ENCODE assay signal across 22 mouse cellular contexts in genomic region chr3:63440426-63441125, GRCm38 (mm10). TPM values are rescaled to one million over a fixed set of nuclear protein-coding genes. Genes with fewer than 3 reads are reported as not detected.
DNase-seq lines count a peak whose midpoint lies in the region; ATAC-seq and TF ChIP-seq lines count a peak whose summit lies in the region.
"Had no signal": no experiment of that assay in that cellular context is flagged by ENCODE, and none has a peak within 500 bp of the region (broad histone marks: within the 10 kb centered on the region; RNA-seq: fewer than 3 reads in every experiment).

No protein-coding gene starts in this region.

- no peak for TF ChIP-seq CTCF in intestine, postnatal 0 days (IDR thresholded peaks at IDR 0.05; ENCODE audit: low read depth)

- no peaks in the 10 kb centered on the region for H3K9me3 ChIP-seq in heart, embryonic 11.5 days (replicated peaks; ENCODE audit: control insufficient read depth, low read length)
- no peaks in the 10 kb centered on the region for H3K9me3 ChIP-seq in intestine, postnatal 0 days (ENCODE audit: control insufficient read depth)
- H3K9me3 ChIP-seq: hindbrain, embryonic 12.5 days; intestine, embryonic 15.5 days; limb, embryonic 10.5 days; liver, embryonic 13.5 days; megakaryocyte, embryonic 14.5 days had no signal

- no peaks in the 10 kb centered on the region for H3K36me3 ChIP-seq in heart, embryonic 11.5 days (ENCODE audit: control insufficient read depth, insufficient read depth, low read length)
- H3K36me3 ChIP-seq in intestine, postnatal 0 days (ENCODE audit: control insufficient read depth, insufficient read depth) = no peaks in the 10 kb centered on the region
- H3K36me3 ChIP-seq: forebrain, embryonic 12.5 days; hindbrain, embryonic 12.5 days; intestine, embryonic 15.5 days; limb, embryonic 10.5 days; liver, embryonic 13.5 days had no signal

- no peak overlapping the region for H3K4me3 ChIP-seq in heart, embryonic 11.5 days (ENCODE audit: low read depth, low read length)
- no peak overlapping the region for H3K4me3 ChIP-seq in intestine, postnatal 0 days (ENCODE audit: low read depth, low read length)
- H3K4me3 ChIP-seq: forebrain, embryonic 12.5 days; hindbrain, embryonic 12.5 days; intestine, embryonic 15.5 days; limb, embryonic 10.5 days; liver, embryonic 13.5 days; megakaryocyte, embryonic 14.5 days had no signal

- DNase-seq in heart, adult 11 months = peak; percentile 96
- peak; percentile 26 for DNase-seq in gastrocnemius, postnatal 25 days
- DNase-seq in heart, postnatal 14 days = peak; percentile 41 to 54
- DNase-seq in lung, postnatal 36 days = peak; percentile 50
- no peak for DNase-seq in kidney, adult 8-10 months
- DNase-seq: kidney, postnatal 14 days; liver, embryonic 13.5 days; right cerebral cortex, postnatal 25 days; thymus, postnatal 14 days had no signal

- no peak overlapping the region for H3K4me2 ChIP-seq in heart, embryonic 11.5 days
- H3K4me2 ChIP-seq in intestine, postnatal 0 days (replicated peaks; ENCODE audit: low read depth) = no peak overlapping the region
- H3K4me2 ChIP-seq: forebrain, embryonic 12.5 days; hindbrain, embryonic 12.5 days; intestine, embryonic 15.5 days; liver, embryonic 13.5 days had no signal

- no peak overlapping the region for H3K27ac ChIP-seq in heart, embryonic 11.5 days (ENCODE audit: low read depth, low read length)
- no peak overlapping the region for H3K27ac ChIP-seq in intestine, postnatal 0 days (ENCODE audit: low read depth, low read length)
- H3K27ac ChIP-seq: forebrain, embryonic 12.5 days; hindbrain, embryonic 12.5 days; intestine, embryonic 15.5 days; limb, embryonic 10.5 days; liver, embryonic 13.5 days had no signal

- no peak overlapping the region for H3K9ac ChIP-seq in heart, embryonic 11.5 days (ENCODE audit: low read depth, low read length)
- no peak overlapping the region for H3K9ac ChIP-seq in intestine, postnatal 0 days (ENCODE audit: low read depth, low read length)
- H3K9ac ChIP-seq: forebrain, embryonic 12.5 days; hindbrain, embryonic 12.5 days; intestine, embryonic 15.5 days; liver, embryonic 13.5 days had no signal

- no peaks in the 10 kb centered on the region for H3K4me1 ChIP-seq in heart, embryonic 11.5 days (ENCODE audit: control insufficient read depth, insufficient read depth, low read length)
- H3K4me1 ChIP-seq in intestine, postnatal 0 days (replicated peaks; ENCODE audit: control insufficient read depth, insufficient read depth, low read length) = no peaks in the 10 kb centered on the region
- H3K4me1 ChIP-seq: forebrain, embryonic 12.5 days; hindbrain, embryonic 12.5 days; intestine, embryonic 15.5 days; limb, embryonic 10.5 days; liver, embryonic 13.5 days; megakaryocyte, embryonic 14.5 days had no signal

- intact Hi-C loops in heart, postnatal 14 days (cut with DNase I) = no loop called here

- WGBS in heart, embryonic 11.5 days (ENCODE audit: insufficient replicate concordance) = 70% methylated on average over 1 of the region's 1 CpGs
- 65% methylated on average over 1 of the region's 1 CpGs for WGBS in intestine, postnatal 0 days

- no peak for ATAC-seq in heart, embryonic 11.5 days (replicated peaks; ENCODE audit: insufficient number of reproducible peaks, low FRiP score, low TSS enrichment)
- ATAC-seq in intestine, postnatal 0 days = no peak
- ATAC-seq: intestine, embryonic 15.5 days had no signal

- no peaks in the 10 kb centered on the region for H3K27me3 ChIP-seq in heart, embryonic 11.5 days (ENCODE audit: control insufficient read depth, insufficient read depth, low read length)
- H3K27me3 ChIP-seq in intestine, postnatal 0 days (replicated peaks; ENCODE audit: control insufficient read depth, insufficient read depth, low read length) = no peaks in the 10 kb centered on the region
- H3K27me3 ChIP-seq: CH12.LX; forebrain, embryonic 12.5 days; hindbrain, embryonic 12.5 days; intestine, embryonic 15.5 days; liver, embryonic 13.5 days; megakaryocyte, embryonic 14.5 days had no signal

RNA-seq across cellular contexts. Expression of gene Gm34302, which starts 43.1 kb away (rescaled TPM):
- 1.3 TPM in 1 of 2 replicates, not detected in the other for polyA plus RNA-seq in heart, embryonic 11.5 days (2014; fragmentation: Nextera tagmentation; extraction: Ambion mirVana)
- total RNA-seq in gastrocnemius, postnatal 25 days (2021) = 10 to 100 TPM; 15.4 to 83.1 TPM
- total RNA-seq in heart, postnatal 14 days (2021) = 100 to 1,000 TPM; 303 to 346 TPM
- not detected in 2 replicates for polyA plus RNA-seq in intestine, postnatal 0 days (2015; fragmentation: Nextera tagmentation; extraction: Ambion mirVana)
- total RNA-seq: CH12.LX; layer of hippocampus, postnatal 25 days; midbrain, postnatal 0 days had no signal
- polyA plus RNA-seq: cortical plate, adult 2 months; forebrain, embryonic 12.5 days; gonadal fat pad, adult 2 months; hindbrain, embryonic 12.5 days; intestine, embryonic 15.5 days; limb, embryonic 10.5 days; liver, embryonic 13.5 days; midbrain, postnatal 0 days; neural tube, embryonic 14.5 days had no signal

Comparison
In these comparisons a context has a peak if more than half of its experiments do, and no peak if none do; other contexts are left out.
1. DNase-seq: peak in heart, adult 11 months (single experiment), gastrocnemius, postnatal 25 days (single experiment), heart, postnatal 14 days (2 of 2) and lung, postnatal 36 days (single experiment); none in kidney, adult 8-10 months (0 of 2).